Comparison of ENCODE assay signal across 8 mouse cellular contexts in genomic region chr17:26933419-26933818, GRCm38 (mm10). TPM values are rescaled to one million over a fixed set of nuclear protein-coding genes. Genes with fewer than 3 reads are reported as not detected.
DNase-seq lines count a peak whose midpoint lies in the region; ATAC-seq and TF ChIP-seq lines count a peak whose summit lies in the region.

No protein-coding gene starts in this region.

- H3K27ac ChIP-seq in testis, adult 2 months (ENCODE audit: control insufficient read depth, insufficient read depth, low read depth, low read length) = peak overlapping the region; percentile 95
- H3K27ac ChIP-seq in liver, embryonic 13.5 days = peak overlapping the region; percentile 81
- peak overlapping the region; percentile 90 for H3K27ac ChIP-seq in stomach, embryonic 15.5 days

- WGBS in liver, embryonic 13.5 days (ENCODE audit: insufficient replicate concordance) = 8% methylated on average over 13 of the region's 13 CpGs
- 10% methylated on average over 12 of the region's 13 CpGs for WGBS in stomach, embryonic 15.5 days

- no peak for TF ChIP-seq CTCF in testis, adult 2 months (IDR thresholded peaks at IDR 0.05; ENCODE audit: control insufficient read depth, insufficient read depth, insufficient replicate concordance, low read depth, low read length)

- no peaks in the 10 kb centered on the region for H3K9me3 ChIP-seq in erythroblast, embryonic 14.5 days (ENCODE audit: control insufficient read depth, low read length)
- no peaks in the 10 kb centered on the region for H3K9me3 ChIP-seq in liver, embryonic 13.5 days (replicated peaks)
- no peaks in the 10 kb centered on the region for H3K9me3 ChIP-seq in stomach, embryonic 15.5 days

- H3K4me2 ChIP-seq in liver, embryonic 13.5 days = peak overlapping the region; percentile 99
- H3K4me2 ChIP-seq in stomach, embryonic 15.5 days = peak overlapping the region; percentile 81

- peaks cover 91% of the 10 kb centered on the region for H3K36me3 ChIP-seq in erythroblast, embryonic 14.5 days (ENCODE audit: control insufficient read depth)
- peaks cover 2% of the 10 kb centered on the region for H3K36me3 ChIP-seq in testis, adult 2 months (ENCODE audit: control insufficient read depth, insufficient read depth, low read length)
- peaks cover 83% of the 10 kb centered on the region for H3K36me3 ChIP-seq in liver, embryonic 13.5 days
- peaks cover 31% of the 10 kb centered on the region for H3K36me3 ChIP-seq in stomach, embryonic 15.5 days

- H3K4me1 ChIP-seq in erythroblast, embryonic 14.5 days (ENCODE audit: control insufficient read depth) = peaks cover 46% of the 10 kb centered on the region
- peaks cover 26% of the 10 kb centered on the region for H3K4me1 ChIP-seq in testis, adult 2 months (ENCODE audit: control insufficient read depth, insufficient read depth, low read length)
- peaks cover 42% of the 10 kb centered on the region for H3K4me1 ChIP-seq in liver, embryonic 13.5 days (replicated peaks)
- H3K4me1 ChIP-seq in stomach, embryonic 15.5 days = peaks cover 28% of the 10 kb centered on the region

- TF ChIP-seq POLR2A in testis, adult 2 months (IDR thresholded peaks at IDR 0.05; ENCODE audit: control insufficient read depth, low read depth, low read length) = no peak

- H3K27me3 ChIP-seq in erythroblast, embryonic 14.5 days (ENCODE audit: control insufficient read depth) = no peaks in the 10 kb centered on the region
- H3K27me3 ChIP-seq in testis, adult 2 months (ENCODE audit: control insufficient read depth, insufficient read depth, low read length) = no peaks in the 10 kb centered on the region
- H3K27me3 ChIP-seq in liver, embryonic 13.5 days = no peaks in the 10 kb centered on the region
- no peaks in the 10 kb centered on the region for H3K27me3 ChIP-seq in stomach, embryonic 15.5 days (replicated peaks)

- intact Hi-C loops in left cerebral cortex, postnatal 36 days (cut with DNase I) = loop anchor here (10.0 kb wide), 1 partner anchor 191 kb away; no protein-coding TSS in a partner anchor

- no peak for ATAC-seq in erythroblast, adult 5-6 weeks (replicated peaks; ENCODE audit: low FRiP score, poor library complexity, severe bottlenecking)
- ATAC-seq in liver, embryonic 13.5 days (ENCODE audit: low read depth) = peak; percentile 4; the same call in 1 of the 2 replicates
- peak; percentile 2; the same call in 1 of the 2 replicates for ATAC-seq in stomach, embryonic 15.5 days (ENCODE audit: insufficient read depth, low FRiP score, low read depth)

- DNase-seq in testis, postnatal 14 days (ENCODE audit: low spot score) = no peak
- no peak for DNase-seq in liver, embryonic 13.5 days
- DNase-seq in left cerebral cortex, postnatal 36 days (ENCODE audit: low spot score in 2 of 2) = no peak
- DNase-seq in adrenal gland, postnatal 25 days = no peak

- peak overlapping the region; percentile 75 for H3K4me3 ChIP-seq in erythroblast, embryonic 14.5 days (replicated peaks)
- peak overlapping the region; percentile 95 for H3K4me3 ChIP-seq in testis, adult 2 months (ENCODE audit: control insufficient read depth, low read depth, low read length)
- peak overlapping the region; percentile 71 for H3K4me3 ChIP-seq in liver, embryonic 13.5 days (replicated peaks)
- peak overlapping the region; percentile 65 for H3K4me3 ChIP-seq in stomach, embryonic 15.5 days (replicated peaks)

- H3K9ac ChIP-seq in liver, embryonic 13.5 days = peak overlapping the region; percentile 81
- peak overlapping the region; percentile 51 for H3K9ac ChIP-seq in stomach, embryonic 15.5 days

RNA-seq across cellular contexts. Expression of gene Phf1, which starts 0.6 kb away (rescaled TPM):
- 5.0 and 6.2 TPM in 2 replicates for polyA plus RNA-seq in erythroblast, embryonic 14.5 days (2012)
- total RNA-seq in erythroblast, adult 5-6 weeks (2015; ENCODE audit: low replicate concordance) = 4.0 TPM in 2 replicates
- total RNA-seq in erythroblast, adult 5-6 weeks (2017; ENCODE audit: low replicate concordance) = 2.5 and 4.1 TPM in 2 replicates
- 132 and 136 TPM in 2 replicates for polyA plus RNA-seq in testis, adult 2 months (2012; rRNA removed)
- polyA plus RNA-seq in liver, embryonic 13.5 days (2015; fragmentation: Nextera tagmentation; extraction: Ambion mirVana) = 1.4 and 1.6 TPM in 2 replicates
- 8.5 and 8.7 TPM in 2 replicates for polyA plus RNA-seq in stomach, embryonic 15.5 days (2015; fragmentation: Nextera tagmentation; extraction: Ambion mirVana)
- 10 to 100 TPM; 28.9 to 30.8 TPM for total RNA-seq in left cerebral cortex, postnatal 36 days (2021)
- 29.8 and 44.1 TPM in 2 replicates for total RNA-seq in adrenal gland, postnatal 25 days (2021)

RNA-seq across cellular contexts. Expression of gene Cuta, which starts 6.0 kb away (rescaled TPM):
- 19.6 and 19.8 TPM in 2 replicates for polyA plus RNA-seq in erythroblast, embryonic 14.5 days (2012)
- 33.6 and 59.6 TPM in 2 replicates for total RNA-seq in erythroblast, adult 5-6 weeks (2015; ENCODE audit: low replicate concordance)
- 10.2 and 14.4 TPM in 2 replicates for total RNA-seq in erythroblast, adult 5-6 weeks (2017; ENCODE audit: low replicate concordance)
- polyA plus RNA-seq in testis, adult 2 months (2012; rRNA removed) = 24.0 and 30.9 TPM in 2 replicates
- polyA plus RNA-seq in liver, embryonic 13.5 days (2015; fragmentation: Nextera tagmentation; extraction: Ambion mirVana) = 111 and 118 TPM in 2 replicates
- polyA plus RNA-seq in stomach, embryonic 15.5 days (2015; fragmentation: Nextera tagmentation; extraction: Ambion mirVana) = 179 and 191 TPM in 2 replicates
- total RNA-seq in left cerebral cortex, postnatal 36 days (2021) = 100 to 1,000 TPM in 1 of 2 experiments, 10 to 100 TPM in 1; 99.1 to 111 TPM
- total RNA-seq in adrenal gland, postnatal 25 days (2021) = 150 and 153 TPM in 2 replicates

RNA-seq across cellular contexts. Expression of gene Syngap1, which starts 7.6 kb away (rescaled TPM):
- polyA plus RNA-seq in erythroblast, embryonic 14.5 days (2012) = 0.78 and 0.86 TPM in 2 replicates
- total RNA-seq in erythroblast, adult 5-6 weeks (2015; ENCODE audit: low replicate concordance) = 0.42 and 2.5 TPM in 2 replicates
- 0.60 and 5.3 TPM in 2 replicates for total RNA-seq in erythroblast, adult 5-6 weeks (2017; ENCODE audit: low replicate concordance)
- 109 and 113 TPM in 2 replicates for polyA plus RNA-seq in testis, adult 2 months (2012; rRNA removed)
- polyA plus RNA-seq in liver, embryonic 13.5 days (2015; fragmentation: Nextera tagmentation; extraction: Ambion mirVana) = 0.25 and 0.44 TPM in 2 replicates
- polyA plus RNA-seq in stomach, embryonic 15.5 days (2015; fragmentation: Nextera tagmentation; extraction: Ambion mirVana) = 2.0 and 2.2 TPM in 2 replicates
- 100 to 1,000 TPM; 419 to 475 TPM for total RNA-seq in left cerebral cortex, postnatal 36 days (2021)
- 25.9 and 26.7 TPM in 2 replicates for total RNA-seq in adrenal gland, postnatal 25 days (2021)

RNA-seq across cellular contexts. Expression of gene Kifc5b, which starts 16.5 kb away (rescaled TPM):
- polyA plus RNA-seq in erythroblast, embryonic 14.5 days (2012) = 8.1 and 9.2 TPM in 2 replicates
- 3.3 and 5.6 TPM in 2 replicates for total RNA-seq in erythroblast, adult 5-6 weeks (2015; ENCODE audit: low replicate concordance)
- total RNA-seq in erythroblast, adult 5-6 weeks (2017; ENCODE audit: low replicate concordance) = 18.9 and 30.1 TPM in 2 replicates
- 6.5 TPM in 2 replicates for polyA plus RNA-seq in testis, adult 2 months (2012; rRNA removed)
- 4.7 and 5.2 TPM in 2 replicates for polyA plus RNA-seq in liver, embryonic 13.5 days (2015; fragmentation: Nextera tagmentation; extraction: Ambion mirVana)
- 6.1 and 7.6 TPM in 2 replicates for polyA plus RNA-seq in stomach, embryonic 15.5 days (2015; fragmentation: Nextera tagmentation; extraction: Ambion mirVana)
- 1 to 10 TPM; 1.9 to 4.2 TPM for total RNA-seq in left cerebral cortex, postnatal 36 days (2021)
- total RNA-seq in adrenal gland, postnatal 25 days (2021) = 3.5 and 4.0 TPM in 2 replicates

RNA-seq across cellular contexts. Expression of gene Zbtb9, which starts 39.5 kb away (rescaled TPM):
- polyA plus RNA-seq in erythroblast, embryonic 14.5 days (2012) = 0.12 and 0.13 TPM in 2 replicates
- total RNA-seq in erythroblast, adult 5-6 weeks (2015; ENCODE audit: low replicate concordance) = 1.3 TPM in 1 of 2 replicates, not detected in the other
- 5.3 and 6.0 TPM in 2 replicates for total RNA-seq in erythroblast, adult 5-6 weeks (2017; ENCODE audit: low replicate concordance)
- 9.8 and 11.9 TPM in 2 replicates for polyA plus RNA-seq in testis, adult 2 months (2012; rRNA removed)
- 6.3 and 7.0 TPM in 2 replicates for polyA plus RNA-seq in liver, embryonic 13.5 days (2015; fragmentation: Nextera tagmentation; extraction: Ambion mirVana)
- 13.3 and 14.9 TPM in 2 replicates for polyA plus RNA-seq in stomach, embryonic 15.5 days (2015; fragmentation: Nextera tagmentation; extraction: Ambion mirVana)
- total RNA-seq in left cerebral cortex, postnatal 36 days (2021) = 10 to 100 TPM; 14.9 to 16.7 TPM
- total RNA-seq in adrenal gland, postnatal 25 days (2021) = 5.1 and 8.0 TPM in 2 replicates

Comparison
In these comparisons a context has a peak if more than half of its experiments do, and no peak if none do; other contexts are left out.
1. RNA of gene Phf1, which starts 0.6 kb away (polyA plus RNA-seq): 132 to 136 TPM in testis, adult 2 months; 8.5 to 8.7 TPM in stomach, embryonic 15.5 days, 5.0 to 6.2 TPM in erythroblast, embryonic 14.5 days and 1.4 to 1.6 TPM in liver, embryonic 13.5 days; every median in the first group is over 10 times any median in the second.
2. RNA of gene Syngap1, which starts 7.6 kb away (polyA plus RNA-seq): 109 to 113 TPM in testis, adult 2 months; 2.0 to 2.2 TPM in stomach, embryonic 15.5 days, 0.78 to 0.86 TPM in erythroblast, embryonic 14.5 days and 0.25 to 0.44 TPM in liver, embryonic 13.5 days; every median in the first group is over 10 times any median in the second.
3. Peak in every context shown above with its lines, with median percentiles within 50 percentile points of each other: H3K4me3 ChIP-seq and H3K27ac ChIP-seq.